Mouse (Mus musculus) c-Kit-negative CD71-positive TER-119-positive erythroid progenitor cells, embryonic 14.5 days (primary cell): Measurements from ENCODE around the gene Cpne4.

Source experiments
- DNase-seq: peaks from one replicate; pipeline ENCODE4 v3.0.0-alpha.2; 2013; ENCODE audit warnings: low read depth, low spot score

Cpne4 gene

GRCm38 (mm10) chr9:104687051-104687450 lies 140.0 kb downstream of the Cpne4 start:
- DNase-seq, result no peak

DNA sequence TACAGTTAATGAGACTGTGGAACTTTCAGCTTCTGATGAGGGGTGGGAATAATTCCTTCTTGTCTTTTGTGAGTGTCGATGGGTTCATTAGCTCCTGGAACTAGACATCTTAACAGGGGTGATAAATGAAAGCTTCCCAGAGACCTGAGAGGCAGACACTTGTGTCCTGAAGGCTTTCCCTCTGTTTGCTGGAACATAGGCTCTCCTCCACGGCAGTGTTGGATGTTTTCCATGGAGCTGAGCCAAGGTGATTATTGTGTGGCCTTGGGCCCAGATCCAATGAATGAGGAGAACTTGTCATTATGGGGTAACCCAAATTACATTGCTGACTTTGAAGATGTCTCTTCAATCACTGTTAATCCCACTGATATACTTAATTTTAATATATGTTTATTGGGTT lies 146.1 kb downstream of the Cpne4 start:
- DNase-seq, result no peak

- DNase-seq, result no peak
Measured at GRCm38 (mm10) chr9:104710831-104711230, 163.7 kb downstream of the Cpne4 start.

- no peak for DNase-seq
Measured at GRCm38 (mm10) chr9:104725311-104725710, 178.2 kb downstream of the Cpne4 start.

DNA sequence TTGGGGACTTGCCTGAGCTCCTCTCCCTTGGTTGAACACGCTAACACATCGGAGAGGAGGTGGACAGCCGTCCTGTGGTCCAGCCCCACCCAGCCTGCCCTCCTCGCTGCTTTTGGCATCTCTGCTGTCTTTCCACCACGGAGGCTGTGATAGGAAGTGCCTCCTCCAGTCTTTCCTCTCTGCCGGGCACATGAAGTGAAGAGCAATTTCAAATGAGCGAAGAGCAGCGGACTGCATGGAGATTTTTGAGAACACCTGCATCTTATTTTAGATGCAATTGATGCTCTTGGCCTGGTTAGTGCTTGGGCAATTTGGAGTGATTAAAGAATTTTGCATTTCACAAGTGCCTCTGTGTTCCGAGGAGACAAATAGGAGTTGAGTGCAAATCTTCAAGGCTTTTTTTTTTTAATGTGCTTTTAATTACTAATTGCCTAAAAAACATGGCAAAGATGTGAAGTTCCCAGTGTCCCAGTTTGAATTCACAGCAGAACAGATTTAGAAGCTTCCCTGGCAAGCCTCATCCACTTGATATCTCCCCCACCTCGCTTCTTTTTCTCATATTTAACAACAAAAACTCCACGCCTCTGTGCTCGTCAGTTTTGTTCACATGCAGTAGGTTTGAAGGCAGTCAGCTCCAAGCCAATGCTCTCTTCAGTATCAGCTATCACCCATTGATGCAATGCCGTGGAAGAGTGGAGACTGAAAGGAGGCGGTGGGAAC lies 195.7 kb downstream of the Cpne4 start:
- no peak for DNase-seq

GRCm38 (mm10) chr9:104755519-104755918 lies 208.4 kb downstream of the Cpne4 start:
- no peak for DNase-seq

- DNase-seq, result no peak
Measured at GRCm38 (mm10) chr9:104760031-104760430, 212.9 kb downstream of the Cpne4 start.

DNA sequence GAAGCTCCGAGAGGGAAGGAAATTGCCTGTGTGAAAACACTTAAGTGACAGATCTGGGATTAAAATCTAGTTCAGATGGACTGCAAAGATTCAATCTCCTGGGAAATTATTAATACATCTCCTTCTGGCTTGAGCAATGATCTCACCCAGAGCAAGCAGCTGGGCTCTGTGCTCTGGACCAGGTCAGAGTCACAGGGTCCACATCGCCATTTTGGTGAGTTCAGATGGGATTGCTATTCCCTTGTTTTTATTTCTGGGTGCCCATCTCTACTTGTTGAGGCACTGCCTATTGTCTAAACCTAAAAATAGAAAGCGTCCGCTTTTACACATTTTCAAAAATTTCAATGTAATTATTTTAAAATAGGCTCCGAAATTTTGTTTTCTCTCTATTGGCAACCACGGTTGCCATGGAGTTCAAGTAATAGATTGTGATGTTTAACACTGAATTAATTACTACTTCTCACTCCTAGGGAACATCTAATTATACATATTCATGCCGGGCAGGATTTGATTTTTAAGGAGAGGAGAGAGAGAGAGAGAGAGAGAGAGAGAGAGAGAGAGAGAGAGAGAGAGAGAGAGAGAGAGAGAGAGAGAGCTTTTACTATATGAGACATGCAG lies 229.2 kb downstream of the Cpne4 start:
- DNase-seq, result no peak

- DNase-seq, result no peak
Measured at GRCm38 (mm10) chr9:104777135-104777534, 230.0 kb downstream of the Cpne4 start.

- DNase-seq, result no peak
Measured at GRCm38 (mm10) chr9:104777780-104778179, 230.7 kb downstream of the Cpne4 start.

GRCm38 (mm10) chr9:104796601-104797000 lies 249.5 kb downstream of the Cpne4 start:
- no peak for DNase-seq

- no peak for DNase-seq
Measured at GRCm38 (mm10) chr9:104804776-104805175, 257.7 kb downstream of the Cpne4 start.

DNA sequence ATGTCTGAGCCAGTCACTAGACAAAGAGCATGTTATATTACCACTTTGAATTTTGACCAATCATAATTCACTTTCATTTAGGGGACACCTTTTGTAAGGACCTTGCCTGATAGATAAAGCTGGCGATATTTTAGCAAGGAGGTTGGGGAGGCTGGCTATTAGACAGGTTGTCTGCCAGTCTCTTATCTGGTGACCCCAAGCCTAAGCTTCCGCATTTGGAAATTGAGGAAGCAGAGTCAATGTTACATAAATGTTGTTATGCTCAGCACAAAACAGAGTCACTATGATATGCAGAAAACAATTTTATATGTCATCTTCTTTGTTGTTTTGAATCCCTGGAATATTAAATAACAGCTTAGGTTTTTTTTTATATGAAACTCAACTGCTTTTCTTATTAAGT lies 267.6 kb downstream of the Cpne4 start:
- DNase-seq, result no peak

- DNase-seq, result no peak
Measured at GRCm38 (mm10) chr9:104828646-104829045, 281.6 kb downstream of the Cpne4 start.

DNA sequence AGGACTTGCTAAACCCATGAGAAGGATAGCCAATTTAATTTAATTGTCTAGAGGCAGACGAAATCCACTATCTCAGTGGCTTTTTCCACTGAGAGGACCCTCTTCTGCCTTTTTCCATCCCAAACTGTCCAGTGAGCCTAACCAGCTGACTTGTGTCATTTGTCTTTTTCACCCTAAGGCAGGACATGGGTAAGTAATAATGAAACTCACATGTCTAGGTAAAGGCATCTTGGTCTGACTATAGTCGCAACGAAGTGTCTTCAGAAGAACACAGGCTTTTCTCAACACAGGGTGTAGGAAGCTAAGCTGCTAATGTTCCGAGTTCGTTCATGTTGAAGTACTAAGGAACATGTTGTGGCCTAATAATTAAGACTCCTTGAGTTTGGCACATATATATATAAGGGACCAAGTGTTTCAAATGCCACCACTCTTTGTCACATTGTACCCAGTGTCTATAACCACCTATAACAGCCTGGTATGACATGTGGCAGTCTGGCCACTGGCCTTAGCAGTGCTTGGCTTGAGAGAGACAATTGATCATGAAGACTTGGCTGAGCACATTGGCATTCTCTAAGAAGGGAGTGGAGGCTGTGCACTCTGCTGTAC lies 286.0 kb downstream of the Cpne4 start:
- DNase-seq, result no peak

DNA sequence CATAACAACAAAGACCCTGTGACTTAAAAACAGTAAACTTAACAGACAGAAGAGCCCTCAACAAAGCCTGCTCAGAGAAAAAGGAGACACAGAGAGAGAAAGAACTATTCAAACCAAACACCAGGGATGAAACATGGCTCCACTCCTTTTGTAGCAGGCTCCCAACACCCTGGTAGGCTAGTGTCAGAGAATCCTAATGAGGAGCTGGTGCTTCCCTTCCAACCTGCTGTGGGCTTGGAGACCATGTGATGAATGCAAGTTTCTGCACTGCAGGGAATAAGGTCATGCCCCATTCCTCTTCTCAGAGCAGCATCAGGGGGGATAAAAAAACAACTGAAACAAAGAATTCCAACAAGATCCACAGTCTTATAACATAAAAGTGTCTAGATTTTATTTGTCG lies 290.8 kb downstream of the Cpne4 start:
- DNase-seq, result no peak

GRCm38 (mm10) chr9:104841278-104841677 lies 294.2 kb downstream of the Cpne4 start:
- DNase-seq, result no peak

DNA sequence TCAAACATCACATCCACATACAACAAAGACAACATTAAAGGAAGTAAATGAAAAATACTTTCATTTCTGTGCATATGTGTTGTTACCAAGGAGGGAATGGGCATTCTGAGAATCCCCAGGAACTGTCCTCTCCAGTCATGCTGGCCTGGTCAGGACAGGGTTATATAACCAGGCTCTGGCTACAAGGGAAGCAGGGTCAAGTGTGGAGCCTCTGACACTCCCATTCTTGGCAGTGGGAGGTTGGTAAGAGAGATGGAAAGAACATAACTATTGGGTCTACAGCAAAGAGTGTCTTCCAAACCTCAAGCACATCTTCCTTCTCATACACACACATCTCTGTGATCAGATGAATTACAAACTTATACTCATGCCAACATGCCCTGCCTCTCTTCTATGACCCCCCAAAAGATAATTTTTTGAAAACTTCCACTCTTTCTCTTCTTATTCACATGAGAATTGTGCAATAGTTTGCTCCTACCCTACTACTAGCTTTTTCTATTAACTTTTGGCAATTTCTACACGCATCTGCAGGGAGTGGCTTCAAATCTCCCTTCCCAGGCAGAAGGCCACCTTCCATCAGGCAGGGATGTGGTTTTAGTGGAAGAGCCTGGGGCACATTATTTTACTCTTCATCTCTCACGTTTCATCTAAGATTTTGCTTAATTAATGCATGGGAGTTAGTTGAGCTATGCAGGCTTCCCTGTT lies 298.3 kb downstream of the Cpne4 start:
- no peak for DNase-seq

GRCm38 (mm10) chr9:104853701-104854100 lies 306.6 kb downstream of the Cpne4 start:
- no peak for DNase-seq

- no peak for DNase-seq
Measured at GRCm38 (mm10) chr9:104854245-104854921, 307.3 kb downstream of the Cpne4 start.

DNA sequence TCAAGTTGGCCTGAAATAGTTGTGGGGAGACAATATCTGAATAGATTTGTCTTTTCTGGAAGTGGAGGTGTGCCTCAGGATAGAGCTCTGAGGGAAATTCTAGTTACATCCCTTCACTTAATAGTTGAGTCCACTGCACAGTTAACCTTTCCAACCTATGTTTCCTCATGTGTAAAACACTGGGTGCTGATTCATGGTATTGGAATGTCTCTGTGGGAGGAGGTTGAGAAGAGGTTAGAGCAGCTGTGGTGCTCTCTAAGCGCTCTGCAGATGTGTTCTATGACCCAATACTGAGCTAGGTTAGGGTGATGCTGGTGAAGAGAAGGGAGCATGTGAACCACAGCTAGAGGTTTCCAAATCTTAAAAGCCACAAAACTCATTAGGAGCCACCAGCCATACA lies 318.7 kb downstream of the Cpne4 start:
- DNase-seq, result no peak

- no peak for DNase-seq
Measured at GRCm38 (mm10) chr9:104872586-104872985, 325.5 kb downstream of the Cpne4 start.
